Mouse (Mus musculus) heart, embryonic 10.5 days (tissue): ENCODE measurements around the gene 3110082I17Rik. TPM values are rescaled to one million over a fixed set of nuclear protein-coding genes. Genes with fewer than 3 reads are reported as not detected.
A peak's percentile ranks its signal among the peaks of the same experiment; 100 is the strongest.

ENCODE experiments used
- DNase-seq: peaks from one replicate; pipeline ENCODE4 v3.0.0-alpha.2; 2017; ENCODE audit warnings: low spot score
- H3K27ac ChIP-seq: fragments of 300-500 bp; sonication (generic); 2 replicates; pipeline ENCODE4 v1.5.1; 2016; ENCODE audit warnings: mild to moderate bottlenecking
- H3K27me3 ChIP-seq: fragments of 300-500 bp; sonication (generic); 2 replicates; pipeline ENCODE4 v1.6.1; 2016; ENCODE audit warnings: mild to moderate bottlenecking; ENCODE audit not compliant: poor library complexity, insufficient read depth, severe bottlenecking
- H3K36me3 ChIP-seq: fragments of 300-500 bp; sonication (generic); 2 replicates; pipeline ENCODE4 v1.6.1; 2016; ENCODE audit warnings: mild to moderate bottlenecking, moderate library complexity
- H3K4me1 ChIP-seq: fragments of 300-500 bp; sonication (generic); 2 replicates; pipeline ENCODE4 v1.6.1; 2016; ENCODE audit warnings: mild to moderate bottlenecking
- H3K4me3 ChIP-seq: fragments of 300-500 bp; sonication (generic); 2 replicates; pipeline ENCODE4 v1.5.1; 2016; ENCODE audit warnings: mild to moderate bottlenecking, moderate library complexity
- H3K9me3 ChIP-seq: fragments of 300-500 bp; sonication (generic); 2 replicates; pipeline ENCODE4 v1.6.1; 2016; ENCODE audit warnings: mild to moderate bottlenecking, moderate library complexity
- WGBS: fragments of 180-500 bp; shearing (Covaris S2); methylation state at CpG from one replicate; pipeline ENCODE4 v1.1.7; 2016; 5-methylcytosine and 5-hydroxymethylcytosine counted together
- polyA plus RNA-seq: library from polyadenylated mRNA; unstranded; fragments of >200 nt; fragmentation: Nextera tagmentation; extraction: Ambion mirVana; gene quantifications from 2 replicates; pipeline ENCODE4 v1.2.1, GENCODE M21; 2016

Gene 3110082I17Rik
- polyA plus RNA-seq, 1 experiment from 2014 or later, result 40.9 TPM

DNA sequence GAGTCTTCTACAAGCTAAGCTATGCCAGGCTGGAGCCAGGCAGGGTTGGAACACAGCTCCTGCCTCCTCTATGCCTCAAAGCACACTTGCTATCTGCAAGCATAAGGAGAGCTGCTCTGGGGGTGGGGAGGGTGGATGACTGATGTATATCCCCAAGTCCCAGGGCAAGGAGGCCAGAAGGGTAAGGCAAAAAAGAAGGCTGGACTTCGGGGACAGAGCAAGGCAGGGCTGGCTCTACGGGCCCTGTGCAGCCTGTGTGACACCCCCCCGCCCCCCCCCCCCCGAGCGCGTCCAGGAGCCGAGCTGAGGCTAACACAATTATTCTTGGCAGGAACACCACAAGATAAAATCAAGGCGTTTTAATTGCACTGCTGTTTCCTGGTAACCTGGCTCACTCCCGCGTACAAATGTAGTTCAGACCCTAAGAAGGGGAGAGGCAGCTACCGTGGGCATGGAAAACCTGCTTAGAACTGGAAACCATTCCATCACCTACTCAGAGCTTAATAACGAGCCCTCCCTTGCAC, 30.4 kb downstream of the 3110082I17Rik start:
- no peak for DNase-seq
- Histone ChIP-seq H3K4me1 (peaks cover 12% of the 10 kb centered on the region), H3K36me3 (peaks cover 2% of the 10 kb centered on the region; the same call in 1 of the 2 replicates), H3K9me3 (no peaks in the 10 kb centered on the region), H3K27me3 (peaks cover 66% of the 10 kb centered on the region), H3K4me3 (no peak overlapping the region), H3K27ac (no peak overlapping the region)
- WGBS, result 62% methylated on average over 12 of the region's 12 CpGs

DNA sequence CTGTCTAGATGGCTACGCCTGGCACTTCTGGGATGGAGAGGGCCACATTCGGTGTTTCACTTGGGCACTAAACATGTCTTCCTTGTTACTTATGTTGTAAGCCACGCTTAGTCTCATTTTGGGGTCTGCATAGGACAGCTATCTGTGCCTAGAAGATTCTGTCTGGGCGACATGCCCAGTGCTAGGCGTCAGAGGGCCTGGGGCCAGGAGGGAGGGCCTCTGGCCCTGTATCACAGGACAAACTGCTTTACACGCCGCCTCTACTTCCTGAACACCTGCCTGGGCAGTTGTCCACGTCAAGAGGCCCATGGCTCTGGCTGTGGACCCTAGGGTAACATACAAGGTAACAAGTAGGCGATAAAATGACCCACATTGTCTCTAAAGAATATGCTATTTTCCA, 32.3 kb downstream of the 3110082I17Rik start:
- H3K4me1 ChIP-seq, result peaks cover 17% of the 10 kb centered on the region
- 77% methylated on average over 9 of the region's 9 CpGs for WGBS
- H3K36me3 ChIP-seq, result peaks cover 2% of the 10 kb centered on the region; the same call in 1 of the 2 replicates
- H3K9me3 ChIP-seq, result no peaks in the 10 kb centered on the region
- no peak overlapping the region for H3K27ac ChIP-seq
- DNase-seq, result no peak
- H3K27me3 ChIP-seq, result peaks cover 84% of the 10 kb centered on the region
- no peak overlapping the region for H3K4me3 ChIP-seq

DNA sequence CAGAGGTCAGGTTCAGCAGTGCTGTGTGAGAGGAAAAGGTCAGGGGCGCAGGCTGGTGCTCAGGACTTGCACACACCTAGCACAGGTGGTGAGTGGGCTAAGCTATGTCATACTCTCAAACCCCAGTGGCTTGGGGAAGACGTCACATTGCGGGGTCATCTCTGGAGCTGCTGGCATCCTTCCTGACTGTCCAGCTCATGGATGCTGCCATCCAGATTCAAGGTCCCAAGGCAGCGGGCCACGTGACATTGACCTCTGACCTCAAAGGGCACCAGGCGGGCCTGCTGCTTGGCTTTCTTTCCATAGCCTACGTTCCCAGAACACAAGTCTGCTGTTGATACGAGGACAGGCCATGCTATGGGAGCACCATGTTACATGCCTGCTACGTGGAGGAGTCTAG, 33.3 kb downstream of the 3110082I17Rik start:
- no peak for DNase-seq
- Histone ChIP-seq H3K27ac (no peak overlapping the region), H3K4me3 (no peak overlapping the region), H3K9me3 (no peaks in the 10 kb centered on the region), H3K4me1 (peaks cover 18% of the 10 kb centered on the region), H3K36me3 (peaks cover 2% of the 10 kb centered on the region; the same call in 1 of the 2 replicates), H3K27me3 (peaks cover 87% of the 10 kb centered on the region)
- 89% methylated on average over 9 of the region's 9 CpGs for WGBS

DNA sequence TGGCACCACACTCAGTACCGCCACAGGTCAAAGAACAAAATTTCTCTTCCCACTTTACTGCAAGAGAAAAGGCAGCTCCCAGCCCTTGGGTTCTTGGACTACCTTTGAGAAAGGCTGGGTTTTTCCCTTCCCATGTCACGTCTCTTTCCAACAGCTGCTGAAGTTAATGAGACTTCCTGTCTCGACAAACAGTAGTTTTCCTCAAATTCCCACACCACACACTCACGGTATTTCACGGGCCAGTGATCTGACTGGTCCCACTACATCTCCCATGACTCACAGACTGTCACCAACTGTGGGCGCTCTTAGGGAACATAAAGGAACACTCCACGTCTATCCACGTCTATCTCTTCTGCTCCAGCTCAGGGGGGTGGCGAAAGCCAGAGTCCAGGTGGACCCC, 35.1 kb downstream of the 3110082I17Rik start:
- DNase-seq, result no peak
- Histone ChIP-seq H3K36me3 (peaks cover 2% of the 10 kb centered on the region; the same call in 1 of the 2 replicates), H3K27me3 (peaks cover 94% of the 10 kb centered on the region), H3K4me3 (no peak overlapping the region), H3K27ac (no peak overlapping the region), H3K9me3 (no peaks in the 10 kb centered on the region), H3K4me1 (peaks cover 21% of the 10 kb centered on the region)
- 79% methylated on average over 9 of the region's 9 CpGs for WGBS

DNA sequence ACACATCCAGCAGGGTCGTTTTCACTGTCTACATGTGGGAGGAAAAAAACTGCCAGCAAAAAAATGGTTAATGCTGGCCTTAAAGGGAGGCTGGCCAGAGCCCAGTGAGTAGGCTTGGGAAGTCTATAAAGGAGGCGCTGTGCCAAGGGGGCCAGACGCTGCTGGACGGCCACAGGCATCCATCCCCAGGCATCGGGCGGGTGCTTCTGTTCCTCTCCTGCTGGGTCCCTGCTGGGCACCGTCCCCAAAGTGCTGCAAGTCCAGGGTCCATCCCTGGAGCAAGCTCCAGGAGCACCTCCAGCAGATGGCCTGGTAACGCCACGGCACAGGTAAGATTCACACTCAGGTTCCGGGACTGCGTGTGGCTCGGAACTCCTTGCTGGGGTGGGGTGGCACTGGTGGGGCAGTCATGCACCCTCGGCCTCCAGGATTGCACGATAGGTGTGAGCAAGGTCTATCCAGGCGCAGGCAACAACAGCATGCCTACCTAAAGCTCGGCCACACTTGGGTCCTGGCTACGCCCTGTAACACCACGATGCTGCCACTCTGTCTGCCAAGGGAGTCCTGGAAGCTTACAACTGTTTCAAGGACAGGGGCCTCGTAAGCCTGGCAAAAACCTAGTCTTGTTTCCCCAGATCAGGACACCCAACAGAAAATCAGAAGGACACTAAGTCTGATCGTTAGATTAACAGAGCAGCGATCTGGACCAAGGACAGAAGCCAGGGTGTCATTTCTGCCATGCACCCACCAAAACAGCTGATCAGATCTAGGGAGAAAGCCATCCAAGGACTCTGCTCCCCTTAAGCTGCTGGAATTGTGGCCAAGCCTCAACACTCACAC, 37.1 kb downstream of the 3110082I17Rik start, which contains the start of gene Gper1:
Gene Gper1 (plus strand): TSS at position 126 of the 840 bp plus-strand sequence.
- Histone ChIP-seq H3K27ac (no peak within 1 kb of the TSS), H3K27me3 (peaks cover 85% of the 10 kb centered on the region), H3K9me3 (no peaks in the 10 kb centered on the region), H3K36me3 (peaks cover 2% of the 10 kb centered on the region; the same call in 1 of the 2 replicates), H3K4me1 (peaks cover 30% of the 10 kb centered on the region), H3K4me3 (peak within 1 kb of the TSS; percentile 19; the same call in 1 of the 2 replicates)
- 62% methylated on average over 21 of the region's 21 CpGs for WGBS
- DNase-seq, result no peak

DNA sequence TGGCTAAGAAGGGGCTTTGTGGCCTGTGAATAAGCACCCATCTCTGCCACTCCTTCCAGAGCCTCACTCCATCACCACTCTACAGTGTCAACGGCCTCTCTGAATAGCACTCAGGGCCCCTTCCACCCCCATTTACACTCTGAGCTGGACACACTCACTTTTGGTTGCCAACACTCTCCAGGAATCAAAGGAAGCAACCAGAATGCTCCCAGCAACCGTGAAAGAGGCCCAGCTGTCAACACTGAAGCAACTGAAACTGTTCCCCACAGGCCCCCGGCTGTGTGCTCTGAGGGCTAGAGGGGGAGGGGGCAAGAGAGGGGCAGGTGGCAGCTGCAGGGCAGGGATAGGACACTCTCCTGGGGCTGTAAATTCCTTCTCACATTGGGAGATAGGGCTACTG, 41.7 kb downstream of the 3110082I17Rik start:
- H3K4me3 ChIP-seq, result no peak overlapping the region
- peak overlapping the region; percentile 49 for H3K27ac ChIP-seq
- DNase-seq, result peak; percentile 87
- no peaks in the 10 kb centered on the region for H3K9me3 ChIP-seq
- peaks cover 30% of the 10 kb centered on the region for H3K4me1 ChIP-seq
- peaks cover 80% of the 10 kb centered on the region for H3K27me3 ChIP-seq
- 17% methylated on average over 3 of the region's 3 CpGs for WGBS
- 0 out of 2 replicates have a peak, but pooled peaks cover 5% of the 10 kb centered on the region for H3K36me3 ChIP-seq

DNA sequence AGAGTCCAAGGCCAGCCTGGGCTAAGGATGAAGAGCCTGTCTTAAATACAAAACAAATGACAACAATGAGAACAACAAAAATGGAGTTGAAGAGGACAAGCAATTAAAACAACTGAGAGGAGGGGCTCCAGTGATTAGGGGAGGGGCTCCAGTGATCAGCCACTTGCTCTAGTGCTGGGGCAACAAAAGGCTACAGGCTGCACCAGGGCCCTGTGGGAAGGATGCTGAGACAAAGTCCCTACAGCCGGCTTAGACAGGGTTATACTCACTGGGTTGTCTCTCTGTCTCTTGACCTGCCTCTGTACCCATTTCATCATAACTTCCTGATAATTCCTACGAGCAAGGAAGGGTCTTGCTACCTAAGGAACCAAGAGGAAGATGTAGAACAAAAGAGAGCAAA, 42.2 kb downstream of the 3110082I17Rik start:
- Histone ChIP-seq H3K27ac (0 out of 2 replicates have a peak overlapping the region, but pooled peaks have one; percentile 49), H3K4me1 (peaks cover 27% of the 10 kb centered on the region), H3K9me3 (no peaks in the 10 kb centered on the region), H3K27me3 (peaks cover 80% of the 10 kb centered on the region), H3K4me3 (no peak overlapping the region), H3K36me3 (0 out of 2 replicates have a peak, but pooled peaks cover 5% of the 10 kb centered on the region)
- 60% methylated on average over 2 of the region's 2 CpGs for WGBS
- no peak for DNase-seq

DNA sequence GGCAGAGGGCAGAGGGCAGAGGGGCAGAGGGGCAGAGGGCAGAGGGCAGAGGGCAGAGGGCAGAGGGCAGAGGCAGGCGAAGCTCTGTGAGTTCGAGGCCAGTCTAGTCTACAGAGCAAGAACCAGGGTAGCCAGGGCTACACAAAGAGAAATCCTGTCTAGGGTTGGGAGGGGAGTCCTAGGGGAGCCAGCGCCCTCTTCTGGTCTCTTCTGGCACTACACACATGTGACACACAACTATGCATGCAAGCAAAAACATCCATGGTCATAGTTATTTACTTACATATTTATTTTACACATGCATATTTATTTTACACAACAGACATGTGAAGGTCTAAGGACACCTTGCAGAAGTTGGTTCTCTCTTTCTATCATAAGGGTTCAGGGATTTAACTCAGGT, 42.8 kb downstream of the 3110082I17Rik start:
- Histone ChIP-seq H3K36me3 (0 out of 2 replicates have a peak, but pooled peaks cover 5% of the 10 kb centered on the region), H3K4me3 (no peak overlapping the region), H3K27ac (no peak overlapping the region), H3K9me3 (no peaks in the 10 kb centered on the region), H3K27me3 (peaks cover 79% of the 10 kb centered on the region), H3K4me1 (peaks cover 24% of the 10 kb centered on the region)
- WGBS, result 83% methylated on average over 3 of the region's 3 CpGs
- no peak for DNase-seq

DNA sequence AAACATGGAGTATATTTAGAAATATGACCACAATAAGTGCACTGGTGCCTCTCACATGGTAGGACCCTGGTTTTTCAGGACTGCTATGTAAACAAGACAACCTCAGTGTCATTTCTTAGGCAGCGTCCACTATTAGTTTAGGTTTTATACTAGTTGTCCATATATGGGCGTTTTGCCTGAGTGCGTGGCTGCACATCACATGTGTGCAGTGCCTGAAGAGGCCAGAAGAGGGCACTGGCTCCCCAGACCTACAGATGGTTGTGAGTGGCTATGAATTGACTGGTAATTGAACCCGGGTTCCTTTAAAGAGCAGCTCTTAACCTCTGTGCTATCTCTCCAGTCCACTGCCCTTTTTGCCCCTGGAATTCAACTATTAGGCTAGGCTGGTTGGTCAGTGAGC, 43.4 kb downstream of the 3110082I17Rik start:
- Histone ChIP-seq H3K27ac (no peak overlapping the region), H3K4me1 (peaks cover 27% of the 10 kb centered on the region), H3K4me3 (no peak overlapping the region), H3K27me3 (peaks cover 79% of the 10 kb centered on the region), H3K36me3 (0 out of 2 replicates have a peak, but pooled peaks cover 5% of the 10 kb centered on the region), H3K9me3 (no peaks in the 10 kb centered on the region)
- WGBS, result 96% methylated on average over 4 of the region's 4 CpGs
- DNase-seq, result no peak

DNA sequence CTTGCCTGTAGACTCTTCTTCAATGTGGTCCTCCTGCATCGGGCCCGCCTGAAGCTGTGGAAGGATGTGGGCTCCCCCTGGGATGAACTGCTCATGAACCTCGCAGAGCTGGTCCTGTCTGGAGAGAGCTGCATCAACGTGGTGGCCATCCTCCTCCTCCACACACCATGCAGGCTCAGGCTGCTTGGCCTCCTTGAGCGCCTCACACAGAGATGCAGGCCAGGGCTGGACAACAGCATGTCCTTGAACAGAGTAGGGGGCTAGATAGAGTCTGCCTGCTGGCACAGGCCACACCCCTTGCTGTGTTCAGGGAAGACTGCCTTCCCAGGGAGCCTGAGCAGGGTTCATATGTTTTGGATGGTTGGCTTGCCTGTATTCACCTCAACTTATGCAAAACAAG, 45.3 kb downstream of the 3110082I17Rik start:
- Histone ChIP-seq H3K4me1 (peaks cover 40% of the 10 kb centered on the region), H3K27ac (no peak overlapping the region), H3K36me3 (0 out of 2 replicates have a peak, but pooled peaks cover 5% of the 10 kb centered on the region), H3K9me3 (no peaks in the 10 kb centered on the region), H3K27me3 (peaks cover 71% of the 10 kb centered on the region), H3K4me3 (no peak overlapping the region)
- WGBS, result 86% methylated on average over 5 of the region's 5 CpGs
- no peak for DNase-seq

DNA sequence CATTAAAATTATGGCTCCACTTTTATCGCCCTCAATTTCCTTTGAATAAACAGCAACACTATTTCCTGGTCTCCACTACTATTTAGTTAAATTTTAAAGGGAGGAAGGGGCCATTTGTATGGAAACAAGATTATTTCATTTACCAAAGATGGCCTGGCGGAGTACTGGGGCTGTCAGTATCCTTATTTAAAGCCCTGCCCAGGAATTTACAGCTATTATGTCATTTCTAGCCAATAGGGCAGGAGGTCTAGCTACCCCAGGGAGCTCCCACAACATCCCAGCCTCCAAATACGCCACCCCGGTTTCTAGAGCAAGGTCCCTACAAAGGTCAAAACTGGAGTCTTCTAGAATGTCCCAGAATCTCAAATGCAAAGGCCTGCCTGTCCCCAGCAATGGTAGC, 46.8 kb downstream of the 3110082I17Rik start:
- WGBS, result 87% methylated on average over 4 of the region's 4 CpGs
- peaks cover 65% of the 10 kb centered on the region for H3K27me3 ChIP-seq
- 0 out of 2 replicates have a peak, but pooled peaks cover 5% of the 10 kb centered on the region for H3K36me3 ChIP-seq
- peaks cover 35% of the 10 kb centered on the region for H3K4me1 ChIP-seq
- no peak for DNase-seq
- no peaks in the 10 kb centered on the region for H3K9me3 ChIP-seq
- H3K4me3 ChIP-seq, result no peak overlapping the region
- H3K27ac ChIP-seq, result no peak overlapping the region

DNA sequence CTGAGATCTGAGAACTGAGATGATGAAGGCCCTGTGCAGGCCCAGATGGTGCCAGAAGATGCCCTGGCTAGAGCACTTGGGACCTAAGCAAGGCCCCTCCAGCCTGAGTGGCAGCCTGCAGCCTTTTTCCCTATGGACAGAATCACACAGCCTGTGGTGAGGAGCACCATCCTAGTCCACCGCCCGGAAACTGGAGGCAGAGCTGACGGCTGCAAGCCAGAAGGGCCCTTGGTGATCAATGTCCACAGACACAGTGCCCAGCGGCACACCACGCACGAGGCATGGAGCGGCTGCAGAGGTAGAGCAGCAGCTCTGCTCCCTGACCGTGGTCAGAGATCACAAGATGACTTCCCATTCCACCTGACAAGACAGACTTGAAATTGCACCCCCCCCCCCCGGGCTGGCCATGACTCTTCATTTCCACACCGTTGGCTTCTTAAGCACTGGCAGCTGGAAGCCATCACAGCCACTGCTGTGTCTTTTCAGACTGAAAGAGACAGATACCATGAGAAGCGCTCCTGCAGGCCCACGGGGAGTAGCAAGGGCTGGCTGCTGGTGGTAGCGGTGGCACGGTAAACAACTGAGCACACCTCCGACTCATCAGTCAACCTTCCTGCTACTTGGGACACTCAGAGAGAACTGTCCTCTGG, 48.5 kb downstream of the 3110082I17Rik start:
- Histone ChIP-seq H3K4me3 (no peak overlapping the region), H3K9me3 (no peaks in the 10 kb centered on the region), H3K4me1 (peaks cover 33% of the 10 kb centered on the region), H3K27ac (no peak overlapping the region), H3K27me3 (peaks cover 69% of the 10 kb centered on the region), H3K36me3 (0 out of 2 replicates have a peak, but pooled peaks cover 5% of the 10 kb centered on the region)
- DNase-seq, result no peak
- whole genome bisulfite sequencing, result 76% methylated on average over 15 of the region's 15 CpGs
